Mouse (Mus musculus): ENCODE measurements around the gene Prss56.

DNA sequence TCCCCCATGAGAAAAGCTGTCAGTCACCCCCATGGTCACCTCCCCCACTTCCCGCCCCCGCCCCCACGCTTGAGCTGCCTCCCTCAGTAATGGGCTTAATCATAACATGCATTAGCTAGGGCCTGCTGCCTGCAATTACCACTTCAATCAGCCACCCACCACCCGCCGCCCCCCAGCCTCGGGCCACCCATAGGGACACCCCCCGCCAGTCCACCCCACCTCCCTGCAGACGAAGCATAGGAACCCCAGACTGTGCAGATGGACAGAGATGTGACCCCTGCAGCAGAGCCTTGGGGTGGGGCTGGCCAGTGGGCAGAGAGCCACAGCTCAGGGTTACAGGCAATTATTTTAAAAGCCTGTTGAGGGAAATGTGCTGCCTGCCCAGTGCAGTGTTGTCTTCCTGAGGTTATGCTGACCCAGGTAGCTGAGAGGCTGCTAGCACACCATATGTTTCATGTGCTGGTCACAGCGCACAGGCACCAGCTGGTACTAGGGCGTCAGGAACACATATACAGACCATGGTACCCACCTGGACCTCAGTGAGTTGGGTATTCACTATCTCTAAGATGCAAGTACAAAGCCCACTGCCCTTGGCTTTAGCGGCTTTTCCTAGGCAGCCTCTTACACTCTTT, 18.8 kb upstream of the Prss56 start:
- TF ChIP-seq POLR2A (IDR thresholded peaks at IDR 0.05; ENCODE audit: insufficient read depth, low read length) (no peak), CTCF (IDR thresholded peaks at IDR 0.05; ENCODE audit: low read depth, low read length) (no peak), EP300 (IDR thresholded peaks at IDR 0.05; ENCODE audit: insufficient read depth, low read depth, low read length) (no peak)
